Mouse (Mus musculus): Measurements from ENCODE around the gene Dbn1. TPM values are rescaled to one million over a fixed set of nuclear protein-coding genes. Genes with fewer than 3 reads are reported as not detected.

Dbn1 gene
- polyA plus RNA-seq, 1 experiment = 108 TPM

- no peak for TF ChIP-seq POLR2A (IDR thresholded peaks at IDR 0.05; ENCODE audit: borderline replicate concordance, insufficient read depth, low read length)
- no peak for TF ChIP-seq CTCF (IDR thresholded peaks at IDR 0.05; ENCODE audit: borderline replicate concordance, insufficient read depth, low read depth, low read length)
- 33% methylated on average over 11 of the region's 11 CpGs for WGBS
- no peak overlapping the region for H3K27ac ChIP-seq (ENCODE audit: insufficient read depth, low read length)
- H3K27me3 ChIP-seq (ENCODE audit: control insufficient read depth, insufficient read depth, low read length) = no peaks in the 10 kb centered on the region
- H3K4me3 ChIP-seq (replicated peaks; ENCODE audit: insufficient read depth, low read depth, low read length) = no peak overlapping the region
- DNase-seq = no peak
- peaks cover 16% of the 10 kb centered on the region for H3K4me1 ChIP-seq (ENCODE audit: control insufficient read depth, insufficient read depth, low read length)
Observed at GRCm38 (mm10) chr13:55473961-55474360, 13.9 kb downstream of the Dbn1 start.

GRCm38 (mm10) chr13:55473076-55473831 is 14.7 kb downstream of the Dbn1 start:
- 41% methylated on average over 18 of the region's 18 CpGs for WGBS
- peak; percentile 32 to 35 for DNase-seq
- Histone ChIP-seq H3K27me3 (ENCODE audit: control insufficient read depth, insufficient read depth, low read length) (no peaks in the 10 kb centered on the region), H3K4me3 (replicated peaks; ENCODE audit: insufficient read depth, low read depth, low read length) (peak overlapping the region; percentile 10), H3K27ac (ENCODE audit: insufficient read depth, low read length) (no peak overlapping the region), H3K4me1 (ENCODE audit: control insufficient read depth, insufficient read depth, low read length) (peaks cover 16% of the 10 kb centered on the region)
- no peak for TF ChIP-seq CTCF (IDR thresholded peaks at IDR 0.05; ENCODE audit: borderline replicate concordance, insufficient read depth, low read depth, low read length)
- no peak for TF ChIP-seq POLR2A (IDR thresholded peaks at IDR 0.05; ENCODE audit: borderline replicate concordance, insufficient read depth, low read length)

- Histone ChIP-seq H3K27me3 (ENCODE audit: control insufficient read depth, insufficient read depth, low read length) (no peaks in the 10 kb centered on the region), H3K4me1 (ENCODE audit: control insufficient read depth, insufficient read depth, low read length) (peaks cover 16% of the 10 kb centered on the region), H3K27ac (ENCODE audit: insufficient read depth, low read length) (no peak overlapping the region), H3K4me3 (replicated peaks; ENCODE audit: insufficient read depth, low read depth, low read length) (peak overlapping the region; percentile 50)
- TF ChIP-seq POLR2A (IDR thresholded peaks at IDR 0.05; ENCODE audit: borderline replicate concordance, insufficient read depth, low read length) (no peak), CTCF (IDR thresholded peaks at IDR 0.05; ENCODE audit: borderline replicate concordance, insufficient read depth, low read depth, low read length) (no peak)
- DNase-seq = peak; percentile 70 to 77
- under 1% methylated on average over 103 of the region's 103 CpGs for WGBS
Observed at GRCm38 (mm10) chr13:55472132-55473022, 15.5 kb downstream of the Dbn1 start.

- Histone ChIP-seq H3K4me1 (ENCODE audit: control insufficient read depth, insufficient read depth, low read length) (peaks cover 16% of the 10 kb centered on the region), H3K4me3 (replicated peaks; ENCODE audit: insufficient read depth, low read depth, low read length) (peak overlapping the region; percentile 50), H3K27me3 (ENCODE audit: control insufficient read depth, insufficient read depth, low read length) (no peaks in the 10 kb centered on the region), H3K27ac (ENCODE audit: insufficient read depth, low read length) (no peak overlapping the region)
- no peak for TF ChIP-seq POLR2A (IDR thresholded peaks at IDR 0.05; ENCODE audit: borderline replicate concordance, insufficient read depth, low read length)
- TF ChIP-seq CTCF (IDR thresholded peaks at IDR 0.05; ENCODE audit: borderline replicate concordance, insufficient read depth, low read depth, low read length) = no peak
- no peak for DNase-seq
- WGBS = under 1% methylated on average over 31 of the region's 31 CpGs
Observed at GRCm38 (mm10) chr13:55471819-55472131, 16.1 kb downstream of the Dbn1 start.

- H3K27me3 ChIP-seq (ENCODE audit: control insufficient read depth, insufficient read depth, low read length) = no peaks in the 10 kb centered on the region
- WGBS = under 1% methylated on average over 54 of the region's 54 CpGs
- no peak overlapping the region for H3K27ac ChIP-seq (ENCODE audit: insufficient read depth, low read length)
- H3K4me3 ChIP-seq (replicated peaks; ENCODE audit: insufficient read depth, low read depth, low read length) = peak overlapping the region; percentile 50
- TF ChIP-seq CTCF (IDR thresholded peaks at IDR 0.05; ENCODE audit: borderline replicate concordance, insufficient read depth, low read depth, low read length) (peak; percentile 76), POLR2A (IDR thresholded peaks at IDR 0.05; ENCODE audit: borderline replicate concordance, insufficient read depth, low read length) (no peak)
- peaks cover 16% of the 10 kb centered on the region for H3K4me1 ChIP-seq (ENCODE audit: control insufficient read depth, insufficient read depth, low read length)
- DNase-seq = peak; percentile 77 to 86
Observed at GRCm38 (mm10) chr13:55471156-55471818, 16.6 kb downstream of the Dbn1 start.

GRCm38 (mm10) chr13:55470372-55470771 is 17.5 kb downstream of the Dbn1 start:
- Histone ChIP-seq H3K4me1 (ENCODE audit: control insufficient read depth, insufficient read depth, low read length) (peaks cover 16% of the 10 kb centered on the region), H3K27me3 (ENCODE audit: control insufficient read depth, insufficient read depth, low read length) (no peaks in the 10 kb centered on the region), H3K4me3 (replicated peaks; ENCODE audit: insufficient read depth, low read depth, low read length) (no peak overlapping the region), H3K27ac (ENCODE audit: insufficient read depth, low read length) (no peak overlapping the region)
- no peak for TF ChIP-seq CTCF (IDR thresholded peaks at IDR 0.05; ENCODE audit: borderline replicate concordance, insufficient read depth, low read depth, low read length)
- no peak for TF ChIP-seq POLR2A (IDR thresholded peaks at IDR 0.05; ENCODE audit: borderline replicate concordance, insufficient read depth, low read length)
- peak; percentile 89 to 93 for DNase-seq
- 5% methylated on average over 9 of the region's 9 CpGs for WGBS

- Histone ChIP-seq H3K27me3 (ENCODE audit: control insufficient read depth, insufficient read depth, low read length) (no peaks in the 10 kb centered on the region), H3K4me1 (ENCODE audit: control insufficient read depth, insufficient read depth, low read length) (peaks cover 16% of the 10 kb centered on the region), H3K4me3 (replicated peaks; ENCODE audit: insufficient read depth, low read depth, low read length) (no peak overlapping the region), H3K27ac (ENCODE audit: insufficient read depth, low read length) (no peak overlapping the region)
- TF ChIP-seq CTCF (IDR thresholded peaks at IDR 0.05; ENCODE audit: borderline replicate concordance, insufficient read depth, low read depth, low read length) (no peak), POLR2A (IDR thresholded peaks at IDR 0.05; ENCODE audit: borderline replicate concordance, insufficient read depth, low read length) (no peak)
- no peak for DNase-seq
- 54% methylated on average over 13 of the region's 13 CpGs for WGBS
Observed at GRCm38 (mm10) chr13:55468851-55469560, 18.9 kb downstream of the Dbn1 start.

All from cerebellum, adult 2 months (tissue).